Mouse (Mus musculus) midbrain, postnatal 0 days (tissue): ENCODE measurements around the gene Wnt1. TPM values are rescaled to one million over a fixed set of nuclear protein-coding genes. Genes with fewer than 3 reads are reported as not detected.
A peak's percentile ranks its signal among the peaks of the same experiment; 100 is the strongest.
"Not testable (repeated sequence)": the region's sequence is repeated elsewhere in the genome, so short reads cannot be mapped to it uniquely, and the experiment has no call there.

Experiments
- ATAC-seq: fragments of 200-750 bp; cut with Nextera tagmentation; 2 replicates; pipeline ENCODE4 v1.8.0; 2017; ENCODE audit warnings: moderate number of reproducible peaks, mild to moderate bottlenecking, moderate TSS enrichment, moderate library complexity; ENCODE audit not compliant: low FRiP score
- DNase-seq: peaks from one replicate; pipeline ENCODE4 v3.0.0-alpha.2; 2015; ENCODE audit warnings: low spot score
- H3K27ac ChIP-seq: fragments of 300-500 bp; sonication (generic); 2 replicates; pipeline ENCODE4 v1.5.1; 2014; ENCODE audit warnings: low read depth, mild to moderate bottlenecking, low read length, mixed read lengths
- H3K27me3 ChIP-seq: fragments of 300-500 bp; sonication (generic); 2 replicates; pipeline ENCODE4 v1.6.1; 2014; ENCODE audit warnings: low read length, control low read depth, mixed read lengths; ENCODE audit not compliant: insufficient read depth
- H3K36me3 ChIP-seq: fragments of 300-500 bp; sonication (generic); 2 replicates; pipeline ENCODE4 v1.6.1; 2014; ENCODE audit warnings: low read length, control low read depth, mixed read lengths; ENCODE audit not compliant: insufficient read depth
- H3K4me1 ChIP-seq: fragments of 300-500 bp; sonication (generic); 2 replicates; pipeline ENCODE4 v1.6.1; 2014; ENCODE audit warnings: mild to moderate bottlenecking, control low read depth, antibody characterized with exemption, low read length, mixed read lengths; ENCODE audit not compliant: insufficient read depth
- H3K4me2 ChIP-seq: fragments of 300-500 bp; sonication (generic); 2 replicates; pipeline ENCODE4 v1.6.1; 2014; ENCODE audit warnings: low read depth, mild to moderate bottlenecking, low read length, mixed read lengths; ENCODE audit not compliant: poor library complexity, severe bottlenecking
- H3K4me3 ChIP-seq: fragments of 300-500 bp; sonication (generic); 2 replicates; pipeline ENCODE4 v1.5.1; 2014; ENCODE audit warnings: low read depth, mild to moderate bottlenecking, low read length, moderate library complexity
- H3K9ac ChIP-seq: fragments of 300-500 bp; sonication (generic); replicated peaks from 2 replicates; pipeline ENCODE4 v1.6.1; 2014; ENCODE audit warnings: mild to moderate bottlenecking, low read length, moderate library complexity, mixed read lengths; ENCODE audit not compliant: poor library complexity, severe bottlenecking
- H3K9me3 ChIP-seq: fragments of 300-500 bp; sonication (generic); 2 replicates; pipeline ENCODE4 v1.6.1; 2016; ENCODE audit warnings: low read length, control low read depth
- CTCF ChIP-seq: IDR thresholded peaks from 2 replicates; pipeline ENCODE4 v1.5.1; 2016; ENCODE audit warnings: antibody characterized with exemption, mild to moderate bottlenecking
- WGBS: fragments of 180-500 bp; shearing (Covaris S2); extraction: QIAGEN DNeasy Blood & Tissue Kit; methylation state at CpG from one replicate; pipeline ENCODE4 v1.1.7; 2014; 5-methylcytosine and 5-hydroxymethylcytosine counted together
- polyA plus RNA-seq: library from polyadenylated mRNA; unstranded; fragments of >200 nt; fragmentation: Nextera tagmentation; extraction: Ambion mirVana; gene quantifications from 2 replicates; pipeline ENCODE4 v1.2.1, GENCODE M21; 2015
- total RNA-seq: library from RNA; depleted of rRNA; stranded (reverse); fragments of >200 nt; gene quantifications from 2 replicates; pipeline ENCODE4 v1.2.3, GENCODE M21; 2014

Wnt1 gene
- total and polyA plus RNA-seq, 2 experiments from 2014 or later, result 0.33 to 0.81 TPM

DNA sequence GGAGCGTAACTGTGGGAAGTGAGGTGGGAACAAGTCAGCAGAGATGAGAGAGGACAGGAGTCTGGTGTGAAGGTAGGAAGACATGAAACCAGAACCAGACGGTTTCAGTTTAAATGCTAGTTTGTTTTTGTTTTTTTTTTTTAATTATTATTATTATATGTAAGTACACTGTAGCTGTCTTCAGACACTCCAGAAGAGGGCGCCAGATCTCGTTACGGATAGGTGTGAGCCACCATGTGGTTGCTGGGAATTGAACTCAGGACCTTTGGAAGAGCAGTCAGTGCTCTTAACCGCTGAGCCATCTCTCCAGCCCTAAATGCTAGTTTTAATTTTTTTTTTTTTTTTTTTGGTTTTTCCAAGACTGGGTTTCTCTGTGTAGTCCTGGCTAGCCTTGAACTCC is 20.6 kb downstream of the Wnt1 start:
- WGBS, result 78% methylated on average over 6 of the region's 6 CpGs
- not testable (repeated sequence) for H3K4me2 ChIP-seq, H3K4me3 ChIP-seq, DNase-seq, H3K9ac ChIP-seq, H3K9me3 ChIP-seq, ATAC-seq, H3K27ac ChIP-seq
- 0 out of 2 replicates have a peak, but pooled peaks have one; percentile 14 for TF ChIP-seq CTCF
- H3K4me1 ChIP-seq, result peaks cover 18% of the 10 kb centered on the region
- peaks cover 38% of the 10 kb centered on the region for H3K27me3 ChIP-seq
- H3K36me3 ChIP-seq, result peaks cover 19% of the 10 kb centered on the region

DNA sequence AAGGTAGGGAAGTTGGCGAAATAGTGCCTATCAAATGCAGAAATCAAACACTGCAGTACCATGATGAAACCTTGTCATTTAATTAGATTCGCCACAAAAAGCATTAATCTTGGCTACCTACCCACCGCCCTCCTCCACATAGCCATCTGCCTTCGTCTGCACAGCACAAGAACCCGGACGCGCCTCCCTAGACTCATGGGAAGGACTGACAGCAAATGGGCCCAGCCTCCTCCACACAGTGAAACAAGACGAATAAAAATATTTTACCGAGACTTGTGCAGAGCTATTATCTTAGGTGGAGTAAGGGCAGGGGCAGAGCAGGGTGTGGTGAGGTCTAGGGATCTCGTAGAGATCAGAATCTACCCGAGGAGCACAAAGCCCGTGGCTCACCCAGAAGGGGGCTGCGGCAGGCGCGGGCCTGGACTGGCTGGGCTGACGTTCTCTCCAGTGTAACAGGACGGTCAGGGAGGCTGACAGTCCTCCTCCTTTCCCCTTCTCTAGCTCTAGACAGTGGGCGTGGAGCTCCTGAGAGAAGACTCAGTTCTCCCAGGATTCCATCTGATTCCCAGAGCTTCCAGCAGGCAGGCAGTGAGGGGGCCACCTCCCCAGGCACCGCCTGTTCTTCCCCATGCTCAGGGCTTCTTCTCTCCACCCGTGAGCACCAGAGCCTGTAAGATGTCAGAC is 23.2 kb downstream of the Wnt1 start:
- no peaks in the 10 kb centered on the region for H3K9me3 ChIP-seq
- H3K27me3 ChIP-seq, result peaks cover 15% of the 10 kb centered on the region
- H3K36me3 ChIP-seq, result peaks cover 25% of the 10 kb centered on the region
- no peak overlapping the region for H3K4me3 ChIP-seq
- ATAC-seq (no peak), DNase-seq (no peak)
- no peak for TF ChIP-seq CTCF
- H3K9ac ChIP-seq, result no peak overlapping the region
- H3K4me2 ChIP-seq, result no peak overlapping the region
- WGBS, result 83% methylated on average over 20 of the region's 20 CpGs
- no peak overlapping the region for H3K27ac ChIP-seq
- H3K4me1 ChIP-seq, result peaks cover 6% of the 10 kb centered on the region

DNA sequence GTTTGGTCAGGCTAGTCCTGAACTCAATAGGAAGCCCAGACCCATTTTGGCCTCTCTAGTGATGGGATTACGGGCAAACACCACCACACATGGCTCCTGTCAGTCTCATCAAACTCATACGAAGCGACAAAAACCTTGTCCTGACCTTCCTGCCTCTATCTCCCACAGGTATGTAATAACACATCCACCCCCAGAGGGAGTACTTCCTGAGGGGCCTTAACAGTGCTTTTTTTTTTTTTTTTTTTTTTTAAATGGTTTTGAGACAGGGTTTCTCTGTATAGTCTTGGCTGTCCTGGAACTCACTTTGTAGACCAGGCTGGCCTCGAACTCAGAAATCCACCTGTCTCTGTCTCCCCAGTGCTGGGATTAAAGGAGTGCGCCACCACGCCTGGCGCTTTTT is 28.5 kb downstream of the Wnt1 start:
- no peak for TF ChIP-seq CTCF
- H3K27ac ChIP-seq, result no peak overlapping the region
- peaks cover 23% of the 10 kb centered on the region for H3K36me3 ChIP-seq
- no peaks in the 10 kb centered on the region for H3K9me3 ChIP-seq
- H3K27me3 ChIP-seq, result no peaks in the 10 kb centered on the region
- no peak for ATAC-seq
- no peak overlapping the region for H3K4me3 ChIP-seq
- H3K4me1 ChIP-seq, result no peaks in the 10 kb centered on the region
- no peak for DNase-seq
- H3K4me2 ChIP-seq, result no peak overlapping the region
- H3K9ac ChIP-seq, result no peak overlapping the region
- WGBS, result 93% methylated on average over 7 of the region's 7 CpGs

DNA sequence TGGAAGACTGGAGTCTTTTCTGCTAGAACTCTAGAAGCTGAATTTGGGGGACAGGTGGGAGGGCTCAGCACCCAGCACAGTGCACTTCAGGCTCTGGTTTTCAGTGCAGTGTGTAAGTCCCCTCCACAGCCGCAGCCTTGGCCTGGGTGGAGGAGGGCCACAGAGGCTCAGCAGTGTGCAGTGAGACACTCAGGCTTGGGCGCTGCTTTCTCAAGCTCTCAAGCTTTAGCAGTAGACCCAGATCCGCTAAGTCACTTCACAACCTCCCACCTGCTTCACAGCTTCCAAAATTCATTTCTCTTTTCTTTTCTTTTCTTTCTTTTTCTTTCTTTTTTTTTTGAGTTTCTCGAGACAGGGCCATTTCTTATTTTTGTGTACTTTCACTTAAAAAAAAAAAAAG is 31.3 kb downstream of the Wnt1 start:
- Histone ChIP-seq H3K27me3 (no peaks in the 10 kb centered on the region), H3K9me3 (no peaks in the 10 kb centered on the region), H3K36me3 (peaks cover 10% of the 10 kb centered on the region; the same call in 1 of the 2 replicates), H3K4me1 (no peaks in the 10 kb centered on the region), H3K9ac (no peak overlapping the region), H3K4me3 (no peak overlapping the region), H3K4me2 (no peak overlapping the region), H3K27ac (no peak overlapping the region)
- no peak for TF ChIP-seq CTCF
- WGBS, result 87% methylated on average over 4 of the region's 4 CpGs
- DNase-seq, result no peak
- ATAC-seq, result no peak

DNA sequence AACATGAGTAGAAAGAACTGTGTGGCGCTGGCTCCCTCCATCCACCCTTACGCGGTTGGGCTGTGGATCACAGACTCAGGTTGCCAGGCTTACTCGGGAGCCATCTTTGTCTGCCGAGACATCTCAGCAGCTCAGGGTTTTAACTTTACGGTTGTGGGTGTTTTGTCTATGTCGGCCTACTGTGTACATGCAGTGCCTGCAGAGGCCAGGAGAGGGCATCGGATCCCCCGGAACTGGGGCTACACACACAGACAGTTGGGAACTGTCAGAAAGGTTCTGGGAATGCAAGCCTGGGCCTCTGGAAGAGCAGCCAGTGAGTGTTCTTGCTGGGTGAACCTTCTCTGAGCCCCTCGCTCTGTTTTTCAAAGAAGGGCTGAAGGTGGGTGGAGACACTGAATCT is 31.7 kb downstream of the Wnt1 start:
- DNase-seq (no peak), ATAC-seq (no peak)
- no peak overlapping the region for H3K4me3 ChIP-seq
- no peaks in the 10 kb centered on the region for H3K9me3 ChIP-seq
- no peaks in the 10 kb centered on the region for H3K4me1 ChIP-seq
- H3K9ac ChIP-seq, result no peak overlapping the region
- no peak overlapping the region for H3K27ac ChIP-seq
- H3K27me3 ChIP-seq, result no peaks in the 10 kb centered on the region
- H3K4me2 ChIP-seq, result no peak overlapping the region
- TF ChIP-seq CTCF, result peak; percentile 49
- 30% methylated on average over 10 of the region's 10 CpGs for WGBS
- H3K36me3 ChIP-seq, result peaks cover 10% of the 10 kb centered on the region; the same call in 1 of the 2 replicates

DNA sequence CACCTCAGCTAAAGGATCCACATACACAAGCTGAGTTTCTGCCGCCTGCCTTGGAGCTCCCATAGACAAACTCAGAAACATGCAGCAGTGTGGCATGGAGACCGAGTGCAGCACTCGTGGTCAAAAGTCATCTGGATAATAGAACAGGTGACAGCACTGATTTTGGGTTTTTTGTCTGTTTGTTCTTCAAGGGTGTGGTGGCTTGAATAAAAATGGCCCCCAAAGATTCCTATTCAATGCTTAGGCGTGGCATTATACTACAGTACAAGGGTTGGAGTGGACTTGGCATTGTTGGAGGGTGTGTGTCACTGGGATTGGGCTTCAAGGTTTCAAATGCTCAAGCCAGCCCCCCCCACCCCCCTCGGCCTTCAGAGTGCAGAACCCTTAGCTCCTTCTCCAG is 32.5 kb downstream of the Wnt1 start:
- DNase-seq, result no peak
- ATAC-seq, result no peak
- Histone ChIP-seq H3K4me2 (no peak overlapping the region), H3K4me3 (no peak overlapping the region), H3K9me3 (no peaks in the 10 kb centered on the region), H3K27me3 (no peaks in the 10 kb centered on the region), H3K27ac (no peak overlapping the region), H3K4me1 (no peaks in the 10 kb centered on the region), H3K36me3 (peaks cover 10% of the 10 kb centered on the region; the same call in 1 of the 2 replicates), H3K9ac (no peak overlapping the region)
- TF ChIP-seq CTCF, result no peak
- WGBS, result 97% methylated on average over 5 of the region's 5 CpGs
